Mouse (Mus musculus) left cerebral cortex, postnatal 10 days (tissue): Measurements from ENCODE around the gene Gpx7. TPM values are rescaled to one million over a fixed set of nuclear protein-coding genes. Genes with fewer than 3 reads are reported as not detected.
"Not testable (repeated sequence)": the region's sequence is repeated elsewhere in the genome, so short reads cannot be mapped to it uniquely, and the experiment has no call there.

Experiments used
- DNase-seq, 2 experiments: peaks; one replicate each; pipeline ENCODE4 v3.0.0; 2021 to 2022; ENCODE audit warnings: low spot score in 2 of 2, mixed read lengths in 1 of 2; ENCODE audit errors: extremely low spot score in 1 of 2
- intact Hi-C: fragments of 180-260 bp; cut with DNase I; formaldehyde crosslinking; loops from one replicate; pipeline ENCODE4 v1.15.1; 2025
- total RNA-seq, 2 experiments: library from RNA; stranded (reverse); gene quantifications; 2 replicates each; pipeline ENCODE4 v1.2.3; 2021

Gpx7 gene
- total RNA-seq, 2 experiments from 2014 or later = 9.9 to 14.9 TPM

GRCm38 (mm10) chr4:108360136-108361055 lies 46.4 kb downstream of the Gpx7 start:
- intact Hi-C loops = loop anchor here (5.0 kb wide), 1 partner anchor 97 kb away; the partner anchor contains the start of gene Tut4
- peak; percentile 90 for DNase-seq

- intact Hi-C loops = no loop called here
- DNase-seq = no peak
These were observed 48.3 kb downstream of the Gpx7 start for GRCm38 (mm10) chr4:108358498-108358897.

- DNase-seq = no peak
- intact Hi-C loops = no loop called here
These were observed 49.3 kb downstream of the Gpx7 start for GRCm38 (mm10) chr4:108357458-108357857.

GRCm38 (mm10) chr4:108353591-108353990 lies 53.2 kb downstream of the Gpx7 start:
- DNase-seq, intact Hi-C loops: not testable (repeated sequence)

GRCm38 (mm10) chr4:108350819-108351218 lies 55.9 kb downstream of the Gpx7 start:
- intact Hi-C loops = no loop called here
- peak in 1 of 2 experiments; percentile 64 for DNase-seq

Other genes starting within 250 kb of the Gpx7 start
- gene Echdc2, start 241.5 kb downstream of the Gpx7 start, total RNA-seq = 10 to 100 TPM in 1 of 2 experiments, 1 to 10 TPM in 1; 9.4 to 11.0 TPM
- under 1 TPM; 0.14 to 0.19 TPM for gene Zyg11a, start 188.9 kb downstream of the Gpx7 start, total RNA-seq
- gene Zyg11b, start 105.9 kb downstream of the Gpx7 start, total RNA-seq = 100 to 1,000 TPM; 151 to 166 TPM
- 10 to 100 TPM; 36.8 to 39.7 TPM for gene Coa7, start 78.8 kb downstream of the Gpx7 start, total RNA-seq
- gene Shisal2a, start 23.6 kb downstream of the Gpx7 start, total RNA-seq = not detected
- 10 to 100 TPM; 41.5 to 42.0 TPM for gene Tut4, start 52.5 kb upstream of the Gpx7 start, total RNA-seq
- gene Prpf38a, start 172.4 kb upstream of the Gpx7 start, total RNA-seq = 10 to 100 TPM; 42.7 to 43.5 TPM
- under 1 TPM; 0.32 to 0.99 TPM for gene Orc1, start 172.5 kb upstream of the Gpx7 start, total RNA-seq
- gene Cc2d1b, start 213.0 kb upstream of the Gpx7 start, total RNA-seq = 10 to 100 TPM; 31.7 to 35.9 TPM